Comparison of ENCODE assay signal across 8 mouse cellular contexts in genomic region chr15:78773290-78773729, GRCm38 (mm10). TPM values are rescaled to one million over a fixed set of nuclear protein-coding genes. Genes with fewer than 3 reads are reported as not detected.
DNase-seq lines count a peak whose midpoint lies in the region; ATAC-seq and TF ChIP-seq lines count a peak whose summit lies in the region.

Mfng (minus strand) TSS chr15:78773475.

- in situ Hi-C loops in ES-E14 (cut with MboI; ENCODE audit: low sequenced_read_pairs in 2 of 2, unreplicated experiment in 2 of 2): no loop called here

- peak within 1 kb of the TSS; percentile 39 for H3K4me2 ChIP-seq in forebrain, postnatal 0 days (ENCODE audit: low read depth)

- H3K4me3 ChIP-seq in ES-E14 (ENCODE audit: insufficient read depth in 1 of 2, low read depth in 1 of 2, low read length in 2 of 2, poor library complexity in 1 of 2, severe bottlenecking in 1 of 2): peak within 1 kb of the TSS; percentile 64 to 69
- H3K4me3 ChIP-seq in bone marrow macrophage, adult 2 months (ENCODE audit: insufficient read depth, low read length): peak within 1 kb of the TSS; percentile 63
- H3K4me3 ChIP-seq in forebrain, postnatal 0 days (ENCODE audit: low read depth, low read length): peak within 1 kb of the TSS; percentile 11
- H3K4me3 ChIP-seq in layer of hippocampus, adult 2 months: peak within 1 kb of the TSS; percentile 41

- TF ChIP-seq CTCF in bone marrow macrophage, adult 2 months (IDR thresholded peaks at IDR 0.05; ENCODE audit: low read depth, low read length): no peak
- no peak for TF ChIP-seq CTCF in forebrain, postnatal 0 days (IDR thresholded peaks at IDR 0.05; ENCODE audit: low read depth)
- TF ChIP-seq CTCF in layer of hippocampus, adult 2 months (conservative IDR thresholded peaks at IDR 0.05): no peak

- 7% methylated on average over 11 of the region's 11 CpGs for WGBS in forebrain, postnatal 0 days

- peak; percentile 72 for ATAC-seq in forebrain, postnatal 0 days

- no peak within 1 kb of the TSS for H3K27ac ChIP-seq in ES-E14 (ENCODE audit: insufficient read depth, low read depth, low read length, poor library complexity, severe bottlenecking)
- peak within 1 kb of the TSS; percentile 60 for H3K27ac ChIP-seq in bone marrow macrophage, adult 2 months (ENCODE audit: insufficient read depth, low read depth, low read length)
- peak within 1 kb of the TSS; percentile 59 for H3K27ac ChIP-seq in forebrain, postnatal 0 days (ENCODE audit: low read depth, low read length)
- H3K27ac ChIP-seq in layer of hippocampus, adult 2 months: peak within 1 kb of the TSS; percentile 63

- H3K36me3 ChIP-seq in ES-E14 (ENCODE audit: control insufficient read depth, insufficient read depth, low read length, poor library complexity, severe bottlenecking): peaks cover 16% of the 10 kb centered on the region
- no peaks in the 10 kb centered on the region for H3K36me3 ChIP-seq in forebrain, postnatal 0 days (ENCODE audit: insufficient read depth)

- TF ChIP-seq POLR2A in bone marrow macrophage, adult 2 months (IDR thresholded peaks at IDR 0.05; ENCODE audit: borderline replicate concordance, low read depth, low read length): no peak

- peak within 1 kb of the TSS; percentile 64; the same call in 1 of the 2 replicates for H3K9ac ChIP-seq in ES-E14 (ENCODE audit: insufficient read depth, low read depth, low read length, poor library complexity, severe bottlenecking)
- H3K9ac ChIP-seq in forebrain, postnatal 0 days: peak within 1 kb of the TSS; percentile 35; the same call in 1 of the 2 replicates

- no peaks in the 10 kb centered on the region for H3K9me3 ChIP-seq in ES-E14 (ENCODE audit: control insufficient read depth, insufficient read depth, low read depth, low read length)
- no peaks in the 10 kb centered on the region for H3K9me3 ChIP-seq in forebrain, postnatal 0 days (ENCODE audit: low read length)

- H3K27me3 ChIP-seq in forebrain, postnatal 0 days (ENCODE audit: insufficient read depth, low read length): no peaks in the 10 kb centered on the region

- peak; percentile 63 for DNase-seq in ES-E14 (ENCODE audit: low read depth, low spot score)
- peak; percentile 73 for DNase-seq in forebrain, postnatal 0 days
- DNase-seq in heart, postnatal 36 days: peak; percentile 73 to 75
- peak in 1 of 2 experiments; percentile 42 for DNase-seq in layer of hippocampus, adult 2 months (ENCODE audit: low spot score in 2 of 2)
- peak; percentile 88 for DNase-seq in lung, postnatal 25 days (ENCODE audit: low spot score)
- DNase-seq in retina, postnatal 1 day: peak; percentile 96
- peak; percentile 88 to 94 for DNase-seq in thymus, postnatal 36 days

- H3K4me1 ChIP-seq in ES-E14 (ENCODE audit: control insufficient read depth in 2 of 2, insufficient read depth in 2 of 2, low read length in 2 of 2, poor library complexity in 1 of 2): peaks cover 5 to 16% of the 10 kb centered on the region in 2 experiments; a peak in 2 of 4 replicates
- peaks cover 11% of the 10 kb centered on the region for H3K4me1 ChIP-seq in bone marrow macrophage, adult 2 months (ENCODE audit: control insufficient read depth, insufficient read depth, low read length)
- peaks cover 16% of the 10 kb centered on the region for H3K4me1 ChIP-seq in forebrain, postnatal 0 days (ENCODE audit: insufficient read depth)

- intact Hi-C loops in heart, postnatal 36 days (cut with DNase I): no loop called here

TF ChIP-seq in ES-E14, 5 proteins besides CTCF, POLR2A, EP300 and RAD21:
- TF ChIP-seq MAFK (IDR thresholded peaks at IDR 0.05; ENCODE audit: insufficient read depth, low read depth, low read length) (no peak), CHD2 (IDR thresholded peaks at IDR 0.05; ENCODE audit: low read depth, low read length) (no peak), HCFC1 (IDR thresholded peaks at IDR 0.05; ENCODE audit: borderline replicate concordance, insufficient read depth, low read length) (no peak), ZC3H11A (IDR thresholded peaks at IDR 0.05; ENCODE audit: borderline replicate concordance, low read depth, low read length) (no peak), ZNF384 (IDR thresholded peaks at IDR 0.05; ENCODE audit: low read depth, low read length) (no peak)

RNA-seq across cellular contexts. Expression of gene Mfng, which starts in this region (rescaled TPM):
- total RNA-seq in ES-E14 (2012; rRNA removed): 7.3 and 11.7 TPM in 2 replicates
- 14.0 and 16.2 TPM in 2 replicates for polyA plus RNA-seq in bone marrow macrophage, adult 2 months (2012; ENCODE audit: insufficient read depth, insufficient read length, missing spikeins)
- 6.4 and 11.4 TPM in 2 replicates for total RNA-seq in forebrain, postnatal 0 days (2014; rRNA removed)
- polyA plus RNA-seq in forebrain, postnatal 0 days (2015; fragmentation: Nextera tagmentation; extraction: Ambion mirVana): 16.0 and 16.8 TPM in 2 replicates
- 10 to 100 TPM; 11.2 to 11.8 TPM for total RNA-seq in heart, postnatal 36 days (2021)
- 1 to 10 TPM; 4.4 to 4.7 TPM for total RNA-seq in layer of hippocampus, adult 2 months (2021)

Comparison
In these comparisons a context has a peak if more than half of its experiments do, and no peak if none do; other contexts are left out.
1. H3K4me3 ChIP-seq: peak in every context shown above with its lines; median percentile 66 in ES-E14; 63 in bone marrow macrophage, adult 2 months; 41 in layer of hippocampus, adult 2 months; 11 in forebrain, postnatal 0 days.